ENCODE assay signal across 17 mouse cellular contexts in the genomic region with DNA sequence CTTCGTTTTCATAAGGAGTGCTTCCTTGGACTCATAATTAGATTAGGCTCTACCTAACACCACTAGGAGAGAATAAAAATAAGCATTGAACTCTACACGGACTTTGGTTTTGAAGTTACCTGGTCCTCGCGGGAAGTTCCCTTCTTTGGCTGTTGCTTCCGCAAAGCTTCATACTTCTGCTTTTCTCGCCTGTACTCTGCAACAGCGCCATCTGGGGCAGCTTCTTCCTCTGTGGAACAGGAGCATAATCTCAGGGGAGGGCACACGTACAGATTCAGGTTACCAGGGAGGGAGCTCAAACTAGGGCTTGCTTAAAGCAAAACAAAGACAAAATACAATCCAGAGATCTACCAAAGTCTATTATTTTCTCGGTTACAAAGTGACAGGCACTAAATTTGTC.
A peak's percentile ranks its signal among the peaks of the same experiment; 100 is the strongest.
DNase-seq lines count a peak whose midpoint lies in the region; ATAC-seq and TF ChIP-seq lines count a peak whose summit lies in the region.
"Had no signal": no experiment of that assay in that cellular context is flagged by ENCODE, and none has a peak within 500 bp of the region (broad histone marks: within the 10 kb centered on the region; RNA-seq: fewer than 3 reads in every experiment).

No protein-coding gene starts in this region.

- no peaks in the 10 kb centered on the region for H3K79me2 ChIP-seq in MEL (ENCODE audit: control insufficient read depth, insufficient read depth, low read length, poor library complexity)

- no peak overlapping the region for H3K9ac ChIP-seq in liver, postnatal 0 days (replicated peaks)
- H3K9ac ChIP-seq in liver, embryonic 11.5 days (ENCODE audit: low read depth, low read length) = no peak overlapping the region
- no peak overlapping the region for H3K9ac ChIP-seq in MEL (ENCODE audit: control insufficient read depth, low read depth, low read length, poor library complexity, severe bottlenecking)
- H3K9ac ChIP-seq: forebrain, embryonic 15.5 days; hindbrain, embryonic 13.5 days; liver, embryonic 13.5 days had no signal

- TF ChIP-seq POLR2A in MEL (IDR thresholded peaks at IDR 0.05; ENCODE audit: control insufficient read depth in 1 of 2, insufficient read depth in 1 of 2, low read depth in 1 of 2, low read length in 2 of 2, poor library complexity in 1 of 2) = no peak

- no peak overlapping the region for H3K27ac ChIP-seq in liver, postnatal 0 days (ENCODE audit: low read depth)
- H3K27ac ChIP-seq in liver, embryonic 11.5 days (ENCODE audit: low read depth, low read length) = no peak overlapping the region
- no peak overlapping the region for H3K27ac ChIP-seq in MEL (ENCODE audit: control insufficient read depth, low read depth, low read length)
- H3K27ac ChIP-seq: forebrain, embryonic 15.5 days; heart, embryonic 10.5 days; hindbrain, embryonic 13.5 days; layer of hippocampus, adult 2 months; limb, embryonic 10.5 days; liver, embryonic 13.5 days had no signal

- 90% methylated on average over 9 of the region's 9 CpGs for WGBS in liver, postnatal 0 days (ENCODE audit: insufficient replicate concordance)
- WGBS in liver, embryonic 11.5 days = 91% methylated on average over 9 of the region's 9 CpGs

- H3K4me1 ChIP-seq in liver, postnatal 0 days (ENCODE audit: insufficient read depth) = no peaks in the 10 kb centered on the region
- no peaks in the 10 kb centered on the region for H3K4me1 ChIP-seq in liver, embryonic 11.5 days (replicated peaks; ENCODE audit: control insufficient read depth, insufficient read depth, low read length)
- H3K4me1 ChIP-seq in MEL (ENCODE audit: control insufficient read depth in 1 of 2, insufficient read depth in 2 of 2, low read length in 2 of 2) = no peaks in the 10 kb centered on the region
- H3K4me1 ChIP-seq: forebrain, embryonic 15.5 days; hindbrain, embryonic 13.5 days; liver, embryonic 13.5 days had no signal

- 0 out of 2 replicates have a peak, but pooled peaks cover 3% of the 10 kb centered on the region for H3K36me3 ChIP-seq in liver, postnatal 0 days (replicated peaks; ENCODE audit: insufficient read depth, low read length)
- no peaks in the 10 kb centered on the region; the same call in 1 of the 2 replicates for H3K36me3 ChIP-seq in liver, embryonic 11.5 days (ENCODE audit: control insufficient read depth, insufficient read depth, low read length)
- no peaks in the 10 kb centered on the region; a peak in 1 of 4 replicates for H3K36me3 ChIP-seq in MEL (ENCODE audit: control insufficient read depth in 1 of 2, insufficient read depth in 2 of 2, low read length in 2 of 2)

- no peaks in the 10 kb centered on the region for H3K9me3 ChIP-seq in liver, postnatal 0 days (ENCODE audit: low read length)
- H3K9me3 ChIP-seq in liver, embryonic 11.5 days (ENCODE audit: control insufficient read depth, low read length) = no peaks in the 10 kb centered on the region
- no peaks in the 10 kb centered on the region for H3K9me3 ChIP-seq in MEL (replicated peaks; ENCODE audit: insufficient read depth, low read length)
- H3K9me3 ChIP-seq: forebrain, embryonic 15.5 days; heart, embryonic 10.5 days; hindbrain, embryonic 13.5 days; limb, embryonic 10.5 days; liver, embryonic 13.5 days had no signal

- no peaks in the 10 kb centered on the region for H3K27me3 ChIP-seq in liver, postnatal 0 days (ENCODE audit: insufficient read depth, low read length)
- no peaks in the 10 kb centered on the region for H3K27me3 ChIP-seq in liver, embryonic 11.5 days (replicated peaks; ENCODE audit: control insufficient read depth, insufficient read depth, low read length)
- no peaks in the 10 kb centered on the region for H3K27me3 ChIP-seq in MEL (ENCODE audit: control insufficient read depth in 1 of 2, insufficient read depth in 2 of 2, low read length in 2 of 2)
- H3K27me3 ChIP-seq: forebrain, embryonic 15.5 days; hindbrain, embryonic 13.5 days; liver, embryonic 13.5 days had no signal

- no peak overlapping the region for H3K4me3 ChIP-seq in liver, postnatal 0 days (ENCODE audit: low read depth, low read length)
- H3K4me3 ChIP-seq in liver, embryonic 11.5 days (ENCODE audit: low read depth, low read length) = no peak overlapping the region
- no peak overlapping the region for H3K4me3 ChIP-seq in MEL (ENCODE audit: control insufficient read depth in 1 of 2, insufficient read depth in 1 of 2, low read depth in 2 of 2, low read length in 2 of 2)
- H3K4me3 ChIP-seq: forebrain, embryonic 15.5 days; heart, embryonic 10.5 days; hindbrain, embryonic 13.5 days; layer of hippocampus, adult 2 months; limb, embryonic 10.5 days; liver, embryonic 13.5 days had no signal

- ATAC-seq in liver, postnatal 0 days = no peak
- no peak for ATAC-seq in liver, embryonic 11.5 days (replicated peaks; ENCODE audit: low FRiP score)
- peak; percentile 52 for ATAC-seq in megakaryocyte progenitor cell, adult 5-6 weeks (replicated peaks; ENCODE audit: poor library complexity)

- no peak overlapping the region for H3K4me2 ChIP-seq in liver, postnatal 0 days (ENCODE audit: low read depth, low read length)
- H3K4me2 ChIP-seq in liver, embryonic 11.5 days = no peak overlapping the region
- H3K4me2 ChIP-seq: forebrain, embryonic 15.5 days; hindbrain, embryonic 13.5 days; liver, embryonic 13.5 days had no signal

- TF ChIP-seq EP300 in liver, postnatal 0 days (IDR thresholded peaks at IDR 0.05; ENCODE audit: low read depth) = no peak
- no peak for TF ChIP-seq EP300 in MEL (IDR thresholded peaks at IDR 0.05; ENCODE audit: low read depth in 1 of 2, low read length in 2 of 2)

- DNase-seq in liver, postnatal 0 days = no peak
- DNase-seq in liver, embryonic 11.5 days (ENCODE audit: low spot score) = no peak
- DNase-seq in A20 (ENCODE audit: low read depth, low spot score) = peak; percentile 37
- peak; percentile 46 for DNase-seq in MEL (ENCODE audit: low read depth, low spot score)
- DNase-seq in adrenal gland, adult 8-10 months = no peak
- DNase-seq in embryo, embryonic 11 days = no peak
- DNase-seq: cerebellum, postnatal 14 days; gastrocnemius, postnatal 36 days; heart, postnatal 10 days; liver, embryonic 13.5 days; lung, postnatal 10 days had no signal

- TF ChIP-seq RAD21 in MEL (IDR thresholded peaks at IDR 0.05; ENCODE audit: low read depth, low read length) = no peak

- TF ChIP-seq CTCF in liver, postnatal 0 days (IDR thresholded peaks at IDR 0.05; ENCODE audit: low read depth) = peak; percentile 22
- TF ChIP-seq CTCF in MEL (IDR thresholded peaks at IDR 0.05 in 2 of 3, conservative IDR thresholded peaks at IDR 0.05 in 1 of 3; ENCODE audit: control insufficient read depth in 1 of 3, insufficient read depth in 1 of 3, low read depth in 2 of 3, low read length in 3 of 3, poor library complexity in 1 of 3, severe bottlenecking in 1 of 3) = peak in 2 of 3 experiments; percentile 21 to 31; a peak in 3 of 6 replicates

TF ChIP-seq in MEL, 35 proteins besides CTCF, POLR2A, EP300 and RAD21:
- no peak for TF ChIP-seq MAX (IDR thresholded peaks at IDR 0.05; ENCODE audit: low read length)
- TF ChIP-seq KAT2A (conservative IDR thresholded peaks at IDR 0.05; ENCODE audit: low read depth, low read length) = no peak
- TF ChIP-seq SMC3 (IDR thresholded peaks at IDR 0.05; ENCODE audit: low read depth, low read length) = no peak
- no peak for TF ChIP-seq MYC (IDR thresholded peaks at IDR 0.05; ENCODE audit: low read depth, low read length)
- no peak for TF ChIP-seq JUND (IDR thresholded peaks at IDR 0.05; ENCODE audit: low read depth, low read length)
- TF ChIP-seq BHLHE40 (IDR thresholded peaks at IDR 0.05; ENCODE audit: borderline replicate concordance, low read depth, low read length) = no peak
- TF ChIP-seq POLR2AphosphoS2 (IDR thresholded peaks at IDR 0.05; ENCODE audit: low read length) = no peak
- TF ChIP-seq CHD2 (IDR thresholded peaks at IDR 0.05; ENCODE audit: low read length) = no peak
- no peak for TF ChIP-seq MYB (IDR thresholded peaks at IDR 0.05; ENCODE audit: low read depth, low read length)
- TF ChIP-seq MXI1 (IDR thresholded peaks at IDR 0.05; ENCODE audit: low read depth, low read length) = no peak
- TF ChIP-seq ZC3H11A (IDR thresholded peaks at IDR 0.05; ENCODE audit: low read depth, low read length) = no peak
- TF ChIP-seq TAL1 (IDR thresholded peaks at IDR 0.05; ENCODE audit: low read length) = no peak
- TF ChIP-seq POLR2AphosphoS5 (IDR thresholded peaks at IDR 0.05; ENCODE audit: borderline replicate concordance, low read depth, low read length) = no peak

Comparison
In these comparisons a context has a peak if more than half of its experiments do, and no peak if none do; other contexts are left out.
1. DNase-seq: peak in A20 (single experiment) and MEL (single experiment); none in liver, postnatal 0 days (single experiment), liver, embryonic 11.5 days (single experiment), adrenal gland, adult 8-10 months (single experiment) and embryo, embryonic 11 days (single experiment).